Mouse (Mus musculus) heart, postnatal 0 days (tissue): ENCODE data around the gene Selenoi.

Experiments
- CTCF ChIP-seq: IDR thresholded peaks from 2 replicates; pipeline ENCODE4 v1.5.1; 2016; ENCODE audit warnings: antibody characterized with exemption, control low read depth, low read depth
- EP300 ChIP-seq: IDR thresholded peaks from 2 replicates; pipeline ENCODE4 v1.6.1; 2016; ENCODE audit warnings: antibody characterized with exemption, low read depth

DNA sequence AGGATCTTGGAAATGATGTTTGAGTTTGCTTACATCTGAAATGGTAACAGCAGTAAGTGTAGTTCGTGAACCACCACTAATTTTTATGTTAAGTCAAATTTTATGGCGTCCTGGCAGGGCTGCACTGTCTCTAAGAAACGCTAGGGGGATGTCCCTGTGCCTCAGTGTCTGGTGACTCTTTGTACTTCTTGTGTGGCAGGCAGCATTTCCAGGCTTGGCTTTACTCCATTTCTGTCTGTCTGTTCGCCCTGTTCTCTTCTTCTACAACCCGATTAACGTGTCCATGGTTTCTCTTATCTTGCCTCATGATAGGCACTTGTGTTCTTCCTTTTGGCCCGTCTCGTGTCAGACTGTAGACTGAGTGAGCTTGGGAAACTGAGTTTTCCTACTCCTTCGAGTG lies 11.4 kb downstream of the Selenoi start:
- TF ChIP-seq EP300 (no peak), CTCF (peak; percentile 46)
